Comparison of ENCODE assay signal across 18 mouse cellular contexts in genomic region chr12:73700544-73701069, GRCm38 (mm10).
DNase-seq lines count a peak whose midpoint lies in the region; ATAC-seq lines count a peak whose summit lies in the region.
"Had no signal": no experiment of that assay in that cellular context is flagged by ENCODE, and none has a peak within 500 bp of the region (broad histone marks: within the 10 kb centered on the region; RNA-seq: fewer than 3 reads in every experiment).

No protein-coding gene starts in this region.

- intact Hi-C loops in heart, postnatal 10 days (cut with DNase I): loop anchor here (10.0 kb wide), 1 partner anchor 284 kb away; no protein-coding TSS in a partner anchor

- H3K4me3 ChIP-seq in heart, embryonic 10.5 days: no peak overlapping the region
- H3K4me3 ChIP-seq: embryonic facial prominence, embryonic 10.5 days; forebrain, embryonic 12.5 days; limb, embryonic 15.5 days; liver, embryonic 15.5 days; stomach, embryonic 15.5 days had no signal

- H3K27ac ChIP-seq in heart, embryonic 10.5 days: no peak overlapping the region
- H3K27ac ChIP-seq: embryonic facial prominence, embryonic 10.5 days; forebrain, embryonic 12.5 days; limb, embryonic 15.5 days; liver, embryonic 15.5 days; stomach, embryonic 15.5 days had no signal

- no peaks in the 10 kb centered on the region for H3K27me3 ChIP-seq in heart, embryonic 10.5 days (ENCODE audit: insufficient read depth, poor library complexity, severe bottlenecking)
- H3K27me3 ChIP-seq: forebrain, embryonic 12.5 days; limb, embryonic 15.5 days; liver, embryonic 15.5 days; stomach, embryonic 15.5 days had no signal

- DNase-seq in heart, embryonic 10.5 days (ENCODE audit: low spot score): peak; percentile 70
- no peak for DNase-seq in heart, postnatal 10 days
- DNase-seq in lung, adult 18-20 months: peak; percentile 15 to 22
- no peak for DNase-seq in lung, postnatal 25 days (ENCODE audit: low spot score)
- DNase-seq in urinary bladder, postnatal 25 days (ENCODE audit: low spot score): peak; percentile 42
- no peak for DNase-seq in urinary bladder, postnatal 10 days (ENCODE audit: low spot score)
- DNase-seq: cerebellum, adult 8-10 months; gastrocnemius, postnatal 14 days; kidney, adult 8-10 months; kidney, postnatal 14 days; thymus, adult 2 months had no signal

- no peaks in the 10 kb centered on the region for H3K9me3 ChIP-seq in heart, embryonic 10.5 days
- H3K9me3 ChIP-seq: embryonic facial prominence, embryonic 10.5 days; forebrain, embryonic 12.5 days; limb, embryonic 15.5 days; liver, embryonic 15.5 days; stomach, embryonic 15.5 days had no signal

- H3K36me3 ChIP-seq in heart, embryonic 10.5 days: peaks cover 12% of the 10 kb centered on the region
- H3K36me3 ChIP-seq: embryonic facial prominence, embryonic 10.5 days; forebrain, embryonic 12.5 days; limb, embryonic 15.5 days; liver, embryonic 15.5 days; stomach, embryonic 15.5 days had no signal

- peaks cover 25% of the 10 kb centered on the region for H3K4me1 ChIP-seq in heart, embryonic 10.5 days
- H3K4me1 ChIP-seq: liver, embryonic 15.5 days; stomach, embryonic 15.5 days had no signal

- ATAC-seq in megakaryocyte, adult 5-6 weeks (ENCODE audit: poor library complexity, severe bottlenecking): no peak
- ATAC-seq: lung, postnatal 0 days had no signal

- 28% methylated on average over 6 of the region's 6 CpGs for WGBS in heart, embryonic 10.5 days

Comparison
In these comparisons a context has a peak if more than half of its experiments do, and no peak if none do; other contexts are left out.
1. DNase-seq: peak in heart, embryonic 10.5 days (single experiment), lung, adult 18-20 months (2 of 2) and urinary bladder, postnatal 25 days (single experiment); none in heart, postnatal 10 days (0 of 2), lung, postnatal 25 days (single experiment) and urinary bladder, postnatal 10 days (single experiment).